Mouse (Mus musculus) cerebellum, postnatal 4 days (tissue): ENCODE data around the gene Rnf144a.

Source experiments
- DNase-seq, 2 experiments: peaks; one replicate each; pipeline ENCODE4 v3.0.0; 2022; ENCODE audit warnings: low spot score in 2 of 2, mixed read lengths in 1 of 2

Rnf144a gene

GRCm38 (mm10) chr12:26410443-26410842, 4.6 kb downstream of the Rnf144a start:
- DNase-seq, result no peak

GRCm38 (mm10) chr12:26408707-26409106, 6.3 kb downstream of the Rnf144a start:
- DNase-seq, result no peak

GRCm38 (mm10) chr12:26404781-26405702, 10.0 kb downstream of the Rnf144a start:
- no peak for DNase-seq

- DNase-seq, result peak in 1 of 2 experiments; percentile 15
Observed at GRCm38 (mm10) chr12:26403372-26404125, 11.5 kb downstream of the Rnf144a start.

- no peak for DNase-seq
Observed at GRCm38 (mm10) chr12:26401696-26402470, 13.2 kb downstream of the Rnf144a start.

- DNase-seq, result no peak
Observed at GRCm38 (mm10) chr12:26401254-26401653, 13.8 kb downstream of the Rnf144a start.

GRCm38 (mm10) chr12:26400762-26401161, 14.3 kb downstream of the Rnf144a start:
- DNase-seq, result no peak

GRCm38 (mm10) chr12:26399391-26399790, 15.7 kb downstream of the Rnf144a start:
- DNase-seq, result no peak

GRCm38 (mm10) chr12:26398597-26398996, 16.5 kb downstream of the Rnf144a start:
- no peak for DNase-seq

- no peak for DNase-seq
Observed at GRCm38 (mm10) chr12:26394485-26395470, 20.3 kb downstream of the Rnf144a start.

- DNase-seq, result no peak
Observed at GRCm38 (mm10) chr12:26393291-26393690, 21.8 kb downstream of the Rnf144a start.

- no peak for DNase-seq
Observed at GRCm38 (mm10) chr12:26391162-26391561, 23.9 kb downstream of the Rnf144a start.

- no peak for DNase-seq
Observed at GRCm38 (mm10) chr12:26387523-26387922, 27.5 kb downstream of the Rnf144a start.

GRCm38 (mm10) chr12:26386947-26387346, 28.1 kb downstream of the Rnf144a start:
- DNase-seq, result no peak

- DNase-seq, result no peak
Observed at GRCm38 (mm10) chr12:26386189-26386588, 28.9 kb downstream of the Rnf144a start.

GRCm38 (mm10) chr12:26385735-26386134, 29.3 kb downstream of the Rnf144a start:
- DNase-seq, result no peak

GRCm38 (mm10) chr12:26381730-26382129, 33.3 kb downstream of the Rnf144a start:
- no peak for DNase-seq

- DNase-seq, result no peak
Observed at GRCm38 (mm10) chr12:26379797-26380196, 35.3 kb downstream of the Rnf144a start.

- no peak for DNase-seq
Observed at GRCm38 (mm10) chr12:26377691-26378090, 37.4 kb downstream of the Rnf144a start.

GRCm38 (mm10) chr12:26376541-26377323, 38.3 kb downstream of the Rnf144a start:
- no peak for DNase-seq
